Mouse (Mus musculus) thymus, adult 2 months (tissue): ENCODE results near the gene Igsf9b.

ENCODE experiments used
- CTCF ChIP-seq: fragments of 200-500 bp; IDR thresholded peaks from 2 replicates; pipeline ENCODE4 v1.5.1; 2012; ENCODE audit warnings: mild to moderate bottlenecking, control low read depth, low read length, moderate library complexity, borderline replicate concordance; ENCODE audit not compliant: control insufficient read depth, poor library complexity, insufficient read depth; ENCODE audit errors: extremely low read depth
- POLR2A ChIP-seq: fragments of 200-500 bp; IDR thresholded peaks from 2 replicates; pipeline ENCODE4 v1.6.1; 2012; ENCODE audit warnings: mild to moderate bottlenecking, low read length, control low read depth, moderate library complexity; ENCODE audit not compliant: control insufficient read depth, poor library complexity, insufficient read depth; ENCODE audit errors: extremely low read depth

- TF ChIP-seq CTCF (no peak), POLR2A (no peak)
Measured at GRCm38 (mm10) chr9:27386951-27387350, 87.9 kb downstream of the Igsf9b start.
